Mouse (Mus musculus): ENCODE measurements around the gene Macrod2. TPM values are rescaled to one million over a fixed set of nuclear protein-coding genes. Genes with fewer than 3 reads are reported as not detected.

The Macrod2 gene
- total RNA-seq, 1 experiment from 2014 or later: not detected

GRCm38 (mm10) chr2:140959246-140959645 lies 564.1 kb downstream of the Macrod2 start:
- no peak for ATAC-seq (ENCODE audit: extremely low read depth, insufficient number of reproducible peaks, low FRiP score, poor library complexity, severe bottlenecking)

- no peak for ATAC-seq (ENCODE audit: extremely low read depth, insufficient number of reproducible peaks, low FRiP score, poor library complexity, severe bottlenecking)
These were observed 575.1 kb downstream of the Macrod2 start for GRCm38 (mm10) chr2:140970181-140970580.

DNA sequence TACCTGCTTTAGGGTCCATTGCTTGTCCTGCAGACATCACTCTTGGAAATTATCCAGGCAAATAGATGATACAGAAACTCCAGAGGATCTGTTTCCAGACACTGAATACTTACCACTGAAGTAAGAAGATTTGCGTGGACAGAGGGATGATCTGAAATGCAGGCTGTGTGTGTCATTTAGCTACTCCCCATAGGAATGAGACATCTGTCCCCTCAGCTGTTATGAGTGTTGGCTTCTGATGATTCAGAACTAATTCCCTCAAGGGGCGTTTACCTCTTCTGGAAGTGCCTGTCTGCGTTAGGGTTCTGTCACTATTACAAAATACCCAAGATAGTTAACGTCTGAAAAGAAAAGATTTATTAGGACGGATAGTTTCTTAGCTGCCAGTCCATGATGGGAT lies 576.7 kb downstream of the Macrod2 start:
- no peak for ATAC-seq (ENCODE audit: extremely low read depth, insufficient number of reproducible peaks, low FRiP score, poor library complexity, severe bottlenecking)

- no peak for ATAC-seq (ENCODE audit: extremely low read depth, insufficient number of reproducible peaks, low FRiP score, poor library complexity, severe bottlenecking)
These were observed 590.7 kb downstream of the Macrod2 start for GRCm38 (mm10) chr2:140985670-140986372.

DNA sequence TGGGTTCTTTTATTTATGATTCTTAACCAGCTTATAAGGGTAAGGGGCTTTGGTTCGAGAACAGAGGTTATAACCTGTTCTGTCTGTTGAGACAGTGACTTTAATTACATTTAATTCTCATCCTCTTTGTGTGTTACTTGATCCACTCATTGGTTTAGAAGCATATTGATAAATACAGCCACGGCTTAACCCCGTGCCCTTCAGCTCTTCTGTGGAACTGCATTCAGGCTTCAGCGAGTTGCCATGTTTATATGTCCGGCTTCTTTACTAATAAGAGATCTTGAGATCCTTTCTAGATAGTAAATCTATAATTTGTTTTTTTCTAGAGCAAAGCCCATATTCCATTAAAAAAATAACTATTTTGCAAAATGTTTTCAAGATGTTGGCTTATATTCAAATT lies 608.7 kb downstream of the Macrod2 start:
- ATAC-seq (ENCODE audit: extremely low read depth, insufficient number of reproducible peaks, low FRiP score, poor library complexity, severe bottlenecking): no peak

- no peak for ATAC-seq (ENCODE audit: extremely low read depth, insufficient number of reproducible peaks, low FRiP score, poor library complexity, severe bottlenecking)
These were observed 609.2 kb downstream of the Macrod2 start for GRCm38 (mm10) chr2:141004326-141004725.

DNA sequence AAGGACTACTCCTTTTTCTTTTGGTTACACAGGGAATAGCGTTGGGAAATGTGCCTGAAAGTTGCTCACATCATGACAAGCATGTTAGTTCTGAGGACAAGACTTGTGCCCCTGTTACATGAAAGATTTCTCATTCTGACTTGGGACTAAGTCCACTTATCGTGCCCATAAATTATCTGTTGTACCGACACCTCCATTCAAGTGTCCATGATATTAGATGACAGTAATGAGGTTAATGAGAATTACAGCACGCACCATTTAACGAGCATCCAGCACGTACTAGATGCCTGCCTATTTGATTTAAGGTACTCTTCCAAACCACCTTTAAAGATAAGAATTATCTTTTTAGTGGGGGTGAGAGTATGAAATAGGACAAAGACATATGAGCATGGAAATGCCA lies 610.5 kb downstream of the Macrod2 start:
- no peak for ATAC-seq (ENCODE audit: extremely low read depth, insufficient number of reproducible peaks, low FRiP score, poor library complexity, severe bottlenecking)

- ATAC-seq (ENCODE audit: extremely low read depth, insufficient number of reproducible peaks, low FRiP score, poor library complexity, severe bottlenecking): no peak
These were observed 612.6 kb downstream of the Macrod2 start for GRCm38 (mm10) chr2:141007725-141008124.

DNA sequence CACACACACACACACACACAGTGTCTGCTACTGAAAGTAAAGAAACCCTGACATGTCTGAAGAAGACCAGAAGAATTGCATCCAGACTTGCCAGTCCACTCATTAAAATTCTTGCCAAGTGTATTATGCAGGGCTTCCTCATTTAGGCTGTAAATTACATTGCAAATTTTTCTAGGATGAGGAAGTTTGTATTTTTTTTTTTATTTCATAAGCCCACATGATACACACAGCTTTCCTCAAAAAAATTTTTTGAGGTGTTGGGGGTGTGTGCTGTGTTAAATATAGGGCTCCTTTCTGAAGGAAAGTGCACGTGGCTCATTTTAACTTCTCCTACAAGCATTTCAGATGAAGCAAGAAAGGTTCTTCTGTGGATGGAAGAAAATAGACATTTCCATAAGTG lies 613.3 kb downstream of the Macrod2 start:
- no peak for ATAC-seq (ENCODE audit: extremely low read depth, insufficient number of reproducible peaks, low FRiP score, poor library complexity, severe bottlenecking)

DNA sequence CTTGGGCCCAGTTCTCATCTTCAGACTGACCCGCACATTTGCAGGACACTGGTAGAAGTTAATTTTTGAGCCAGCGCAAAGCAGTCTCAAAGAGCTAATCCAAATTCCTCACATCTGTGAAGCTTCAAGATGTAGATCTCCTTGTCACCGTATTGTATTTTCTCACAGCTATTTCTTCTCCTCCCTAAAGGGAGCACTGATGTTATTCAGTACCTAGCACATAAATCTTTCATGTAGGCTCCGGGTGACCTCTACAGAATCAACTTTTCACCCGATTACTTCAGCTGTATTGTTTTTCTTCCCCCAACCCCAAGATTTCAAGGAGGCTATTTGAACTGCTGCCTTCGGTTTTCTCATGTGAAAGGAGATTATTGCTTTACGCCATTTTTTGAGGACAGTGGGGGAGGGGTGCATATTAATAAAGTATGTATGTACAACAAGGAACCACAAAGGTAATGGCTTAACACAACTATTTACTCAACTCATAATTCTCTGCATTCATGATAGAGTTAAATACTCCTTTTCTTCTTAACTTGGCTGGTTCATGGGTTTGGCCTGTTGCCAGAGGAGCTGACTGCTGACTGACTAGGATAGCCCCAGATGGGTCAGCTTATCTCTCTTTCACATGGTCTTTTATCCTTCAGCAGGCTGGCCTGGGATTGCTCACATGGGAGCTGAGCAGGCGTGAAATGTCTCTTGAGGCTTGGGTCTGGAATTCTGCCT lies 618.5 kb downstream of the Macrod2 start:
- ATAC-seq (ENCODE audit: extremely low read depth, insufficient number of reproducible peaks, low FRiP score, poor library complexity, severe bottlenecking): no peak

DNA sequence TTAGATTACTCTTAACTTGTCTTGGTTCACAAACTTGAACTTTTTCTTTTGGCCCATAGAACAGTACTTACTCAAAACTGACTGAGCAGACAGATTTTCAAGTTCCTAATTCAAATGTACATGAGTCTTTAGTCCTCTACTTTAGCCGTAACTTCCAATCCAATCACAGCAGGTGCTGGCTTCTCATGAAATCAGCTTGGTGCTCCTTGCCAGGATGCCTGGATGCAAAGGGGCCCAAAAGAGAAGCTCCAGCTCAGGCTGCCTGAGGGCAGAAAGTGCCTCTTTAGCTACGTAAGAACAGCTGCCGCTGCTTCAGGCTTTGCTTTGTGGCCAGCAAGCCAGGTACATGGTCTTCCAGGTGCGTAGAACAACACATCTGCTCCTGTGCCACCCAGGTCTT lies 627.9 kb downstream of the Macrod2 start:
- no peak for ATAC-seq (ENCODE audit: extremely low read depth, insufficient number of reproducible peaks, low FRiP score, poor library complexity, severe bottlenecking)

- no peak for ATAC-seq (ENCODE audit: extremely low read depth, insufficient number of reproducible peaks, low FRiP score, poor library complexity, severe bottlenecking)
These were observed 628.8 kb downstream of the Macrod2 start for GRCm38 (mm10) chr2:141023916-141024315.

GRCm38 (mm10) chr2:141024316-141025043 lies 629.4 kb downstream of the Macrod2 start:
- ATAC-seq (ENCODE audit: extremely low read depth, insufficient number of reproducible peaks, low FRiP score, poor library complexity, severe bottlenecking): no peak

- ATAC-seq (ENCODE audit: extremely low read depth, insufficient number of reproducible peaks, low FRiP score, poor library complexity, severe bottlenecking): no peak
These were observed 661.8 kb downstream of the Macrod2 start for GRCm38 (mm10) chr2:141056685-141057454.

- no peak for ATAC-seq (ENCODE audit: extremely low read depth, insufficient number of reproducible peaks, low FRiP score, poor library complexity, severe bottlenecking)
These were observed 662.3 kb downstream of the Macrod2 start for GRCm38 (mm10) chr2:141057455-141057833.

- ATAC-seq (ENCODE audit: extremely low read depth, insufficient number of reproducible peaks, low FRiP score, poor library complexity, severe bottlenecking): no peak
These were observed 679.1 kb downstream of the Macrod2 start for GRCm38 (mm10) chr2:141073981-141074855.

- no peak for ATAC-seq (ENCODE audit: extremely low read depth, insufficient number of reproducible peaks, low FRiP score, poor library complexity, severe bottlenecking)
These were observed 683.1 kb downstream of the Macrod2 start for GRCm38 (mm10) chr2:141078221-141078620.

DNA sequence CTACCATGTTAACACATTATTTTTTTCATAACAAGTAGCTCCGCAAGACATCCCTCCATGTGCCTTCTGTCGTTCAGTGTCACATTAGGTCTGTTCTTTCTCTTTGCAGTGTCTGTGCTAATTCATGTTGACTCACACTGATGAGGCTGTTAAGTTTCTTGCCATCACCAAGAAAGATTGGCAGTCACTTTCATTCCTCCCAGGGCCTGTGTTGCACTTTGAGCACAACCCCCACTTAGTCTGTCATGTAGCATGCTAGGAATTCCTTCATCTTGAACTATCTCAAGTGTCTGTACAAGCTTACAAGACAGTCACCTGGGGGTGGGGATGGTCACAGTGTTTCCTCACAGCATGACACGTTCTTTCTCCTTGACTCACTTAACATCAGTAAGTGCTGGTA lies 696.2 kb downstream of the Macrod2 start:
- no peak for ATAC-seq (ENCODE audit: extremely low read depth, insufficient number of reproducible peaks, low FRiP score, poor library complexity, severe bottlenecking)
